Mouse (Mus musculus): ENCODE results near the gene Ptgds. TPM values are rescaled to one million over a fixed set of nuclear protein-coding genes. Genes with fewer than 3 reads are reported as not detected.

Gene Ptgds
- total RNA-seq, 2 experiments from 2014 or later = 1.1 to 3.1 TPM

DNA sequence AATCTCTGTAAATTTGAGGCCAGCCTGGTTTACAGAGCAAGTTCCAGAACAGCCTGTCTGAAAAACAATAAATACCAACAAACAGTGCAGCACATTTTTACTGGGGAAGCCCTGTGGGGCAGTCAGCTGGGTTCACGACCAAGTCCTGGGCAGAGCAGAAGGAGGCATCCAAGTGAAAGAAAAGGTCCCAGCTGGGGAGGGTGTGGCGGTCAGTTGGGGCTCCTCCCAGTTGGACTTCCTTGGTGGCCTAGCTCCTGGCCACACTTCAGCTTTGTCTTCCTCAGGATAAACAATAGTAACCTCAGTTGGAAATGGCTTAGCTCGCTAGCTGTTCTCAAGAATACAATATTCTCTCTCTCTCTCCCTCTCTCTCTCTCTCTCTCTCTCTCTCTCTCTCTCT is 52.4 kb downstream of the Ptgds start:
- DNase-seq (ENCODE audit: low spot score in 2 of 2) = no peak

Small RNAs within 50 kb of the gene (microRNA-seq; reads per million reads assigned to microRNA genes)
- 0.47 to 2.4 reads per million in 2 experiments for gene Mir3087 (ENCODE audit: borderline number of aligned reads in 2 of 2)

Other genes with a start within 250 kb of the Ptgds start
- gene Tubb4b, start 245.3 kb downstream of the Ptgds start, total RNA-seq (2021) = 100 to 1,000 TPM; 284 to 287 TPM
- gene Slc34a3, start 235.7 kb downstream of the Ptgds start, total RNA-seq (2021) = not detected
- gene Rnf224, start 233.3 kb downstream of the Ptgds start, total RNA-seq (2021) = not detected
- gene Rnf208, start 227.8 kb downstream of the Ptgds start, total RNA-seq (2021) = 1 to 10 TPM; 7.9 to 8.3 TPM
- gene Cysrt1, start 227.6 kb downstream of the Ptgds start, total RNA-seq (2021) = not detected
- gene AL732309.1, start 223.2 kb downstream of the Ptgds start, total RNA-seq (2021) = 1 to 10 TPM; 2.2 to 5.7 TPM
- gene Tmem203, start 214.6 kb downstream of the Ptgds start, total RNA-seq (2021) = 10 to 100 TPM; 19.5 to 24.4 TPM
- 1 to 10 TPM; 8.2 to 9.4 TPM for gene Tprn, start 207.4 kb downstream of the Ptgds start, total RNA-seq (2021)
- gene Ssna1, start 197.6 kb downstream of the Ptgds start, total RNA-seq (2021) = 10 to 100 TPM; 37.2 to 40.1 TPM
- 10 to 100 TPM; 75.5 to 82.4 TPM for gene Anapc2, start 197.6 kb downstream of the Ptgds start, total RNA-seq (2021)
- not detected for gene Tmem210, start 181.9 kb downstream of the Ptgds start, total RNA-seq (2021)
- not detected for gene Lrrc26, start 180.1 kb downstream of the Ptgds start, total RNA-seq (2021)
- gene Grin1, start 150.9 kb downstream of the Ptgds start, total RNA-seq (2021) = 10 to 100 TPM; 10.0 to 10.5 TPM
- 10 to 100 TPM; 59.0 to 63.2 TPM for gene Man1b1, start 137.7 kb downstream of the Ptgds start, total RNA-seq (2021)
- gene Dpp7, start 113.7 kb downstream of the Ptgds start, total RNA-seq (2021) = 10 to 100 TPM; 32.3 to 42.0 TPM
- 10 to 100 TPM; 18.8 to 20.9 TPM for gene Uap1l1, start 104.4 kb downstream of the Ptgds start, total RNA-seq (2021)
- not detected for gene Sapcd2, start 97.7 kb downstream of the Ptgds start, total RNA-seq (2021)
- gene Entpd2, start 74.2 kb downstream of the Ptgds start, total RNA-seq (2021) = 1 to 10 TPM; 3.2 to 8.3 TPM
- 100 to 1,000 TPM; 125 to 161 TPM for gene Npdc1, start 70.7 kb downstream of the Ptgds start, total RNA-seq (2021)
- under 1 TPM; 0.13 to 0.35 TPM for gene Fut7, start 46.8 kb downstream of the Ptgds start, total RNA-seq (2021)
- 10 to 100 TPM; 36.9 to 48.5 TPM for gene Abca2, start 41.3 kb downstream of the Ptgds start, total RNA-seq (2021)
- 1 to 10 TPM in 1 of 2 experiments, under 1 TPM in 1; 0.53 to 1.1 TPM for gene Clic3, start 13.2 kb downstream of the Ptgds start, total RNA-seq (2021)
- gene Paxx, start 9.0 kb downstream of the Ptgds start, total RNA-seq (2021) = 10 to 100 TPM; 38.6 to 54.5 TPM
- not detected for gene Lcn12, start 23.9 kb upstream of the Ptgds start, total RNA-seq (2021)
- gene Fbxw5, start 30.7 kb upstream of the Ptgds start, total RNA-seq (2021) = 10 to 100 TPM; 92.1 to 94.5 TPM
- 1 to 10 TPM; 2.2 to 3.5 TPM for gene C8g, start 31.7 kb upstream of the Ptgds start, total RNA-seq (2021)
- gene Traf2, start 76.9 kb upstream of the Ptgds start, total RNA-seq (2021) = 10 to 100 TPM; 32.5 to 32.6 TPM
- gene Edf1, start 87.8 kb upstream of the Ptgds start, total RNA-seq (2021) = 100 to 1,000 TPM; 302 to 308 TPM
- 1 to 10 TPM; 3.4 to 4.4 TPM for gene Mamdc4, start 104.8 kb upstream of the Ptgds start, total RNA-seq (2021)
- 10 to 100 TPM; 49.4 to 69.5 TPM for gene Phpt1, start 105.2 kb upstream of the Ptgds start, total RNA-seq (2021)
- 1 to 10 TPM; 1.5 to 1.7 TPM for gene Ajm1, start 111.7 kb upstream of the Ptgds start, total RNA-seq (2021)
- gene Rabl6, start 138.5 kb upstream of the Ptgds start, total RNA-seq (2021) = 10 to 100 TPM; 82.3 to 97.5 TPM
- not detected for gene Ccdc183, start 147.6 kb upstream of the Ptgds start, total RNA-seq (2021)
- gene Tmem141, start 152.0 kb upstream of the Ptgds start, total RNA-seq (2021) = 10 to 100 TPM; 14.6 to 38.7 TPM
- gene Fcna, start 158.0 kb upstream of the Ptgds start, total RNA-seq (2021) = 10 to 100 TPM in 1 of 2 experiments, 1 to 10 TPM in 1; 5.3 to 12.3 TPM
- gene Lcn8, start 183.1 kb upstream of the Ptgds start, total RNA-seq (2021) = not detected
- gene Lcn5, start 187.9 kb upstream of the Ptgds start, total RNA-seq (2021) = not detected
- gene Lcn6, start 206.7 kb upstream of the Ptgds start, total RNA-seq (2021) = not detected
- not detected for gene Lcn10, start 212.7 kb upstream of the Ptgds start, total RNA-seq (2021)
- 10 to 100 TPM in 1 of 2 experiments, not detected in 1; 67.0 TPM for gene Obp2a, start 230.0 kb upstream of the Ptgds start, total RNA-seq (2021)
- gene Bmyc, start 236.7 kb upstream of the Ptgds start, total RNA-seq (2021) = 10 to 100 TPM; 36.0 to 42.9 TPM